Mouse (Mus musculus) lung, adult 2 months (tissue): ENCODE data around the gene Mbtps1.

Experiments
- CTCF ChIP-seq: fragments of 200-500 bp; IDR thresholded peaks from 2 replicates; pipeline ENCODE4 v1.5.1; 2011; ENCODE audit warnings: mild to moderate bottlenecking, low read length, control low read depth; ENCODE audit not compliant: insufficient read depth
- POLR2A ChIP-seq: fragments of 200-500 bp; IDR thresholded peaks from 2 replicates; pipeline ENCODE4 v1.6.1; 2011; ENCODE audit warnings: low read depth, mild to moderate bottlenecking, control low read depth, low read length, borderline replicate concordance; ENCODE audit errors: extremely low read depth

GRCm38 (mm10) chr8:119568951-119569350, 10.4 kb upstream of the Mbtps1 start:
- TF ChIP-seq CTCF (no peak), POLR2A (no peak)
